Comparison of ENCODE assay signal across 21 mouse cellular contexts in genomic region chr15:79427516-79427915, GRCm38 (mm10). TPM values are rescaled to one million over a fixed set of nuclear protein-coding genes. Genes with fewer than 3 reads are reported as not detected.
DNase-seq lines count a peak whose midpoint lies in the region; ATAC-seq and TF ChIP-seq lines count a peak whose summit lies in the region.
"Had no signal": no experiment of that assay in that cellular context is flagged by ENCODE, and none has a peak within 500 bp of the region (broad histone marks: within the 10 kb centered on the region; RNA-seq: fewer than 3 reads in every experiment).

No protein-coding gene starts in this region.

- TF ChIP-seq POLR2A in MEL (IDR thresholded peaks at IDR 0.05; ENCODE audit: control insufficient read depth in 1 of 2, insufficient read depth in 1 of 2, low read depth in 1 of 2, low read length in 2 of 2, poor library complexity in 1 of 2), result no peak

- no peak overlapping the region for H3K27ac ChIP-seq in embryonic facial prominence, embryonic 14.5 days (replicated peaks; ENCODE audit: low read depth, low read length)
- no peak overlapping the region for H3K27ac ChIP-seq in embryonic facial prominence, embryonic 10.5 days (replicated peaks)
- H3K27ac ChIP-seq in MEL (ENCODE audit: control insufficient read depth, low read depth, low read length), result no peak overlapping the region
- H3K27ac ChIP-seq: heart, embryonic 15.5 days; hindbrain, embryonic 10.5 days; hindbrain, postnatal 0 days; limb, embryonic 13.5 days; liver, embryonic 13.5 days; lung, embryonic 15.5 days; neural tube, embryonic 13.5 days; stomach, embryonic 15.5 days had no signal

- WGBS in embryonic facial prominence, embryonic 14.5 days, result 77% methylated on average over 6 of the region's 6 CpGs
- 91% methylated on average over 6 of the region's 6 CpGs for WGBS in embryonic facial prominence, embryonic 10.5 days

- DNase-seq in embryonic facial prominence, embryonic 14.5 days (ENCODE audit: low spot score), result peak; percentile 55
- DNase-seq in embryonic facial prominence, embryonic 10.5 days (ENCODE audit: low spot score), result no peak
- peak; percentile 31 to 67 for DNase-seq in kidney, postnatal 36 days
- no peak for DNase-seq in kidney, postnatal 14 days
- peak; percentile 90 for DNase-seq in MEL (ENCODE audit: low read depth, low spot score)
- DNase-seq in retina, embryonic 14.5 days (ENCODE audit: low spot score), result no peak
- DNase-seq: cerebellum, adult 9-10 months; embryo, embryonic 11 days; kidney, adult 18-20 months; liver, embryonic 13.5 days; midbrain, embryonic 14.5 days; thymus, adult 18-20 months had no signal

- no peaks in the 10 kb centered on the region for H3K9me3 ChIP-seq in embryonic facial prominence, embryonic 14.5 days (ENCODE audit: control insufficient read depth, low read length)
- H3K9me3 ChIP-seq in embryonic facial prominence, embryonic 10.5 days, result no peaks in the 10 kb centered on the region
- no peaks in the 10 kb centered on the region for H3K9me3 ChIP-seq in MEL (replicated peaks; ENCODE audit: insufficient read depth, low read length)
- H3K9me3 ChIP-seq: heart, embryonic 15.5 days; hindbrain, embryonic 10.5 days; limb, embryonic 13.5 days; liver, embryonic 13.5 days; lung, embryonic 15.5 days; neural tube, embryonic 13.5 days; stomach, embryonic 15.5 days had no signal

- no peak for TF ChIP-seq RAD21 in MEL (IDR thresholded peaks at IDR 0.05; ENCODE audit: low read depth, low read length)

- no peak for TF ChIP-seq CTCF in MEL (IDR thresholded peaks at IDR 0.05 in 2 of 3, conservative IDR thresholded peaks at IDR 0.05 in 1 of 3; ENCODE audit: control insufficient read depth in 1 of 3, insufficient read depth in 1 of 3, low read depth in 2 of 3, low read length in 3 of 3, poor library complexity in 1 of 3, severe bottlenecking in 1 of 3)

- no peaks in the 10 kb centered on the region for H3K27me3 ChIP-seq in embryonic facial prominence, embryonic 14.5 days (replicated peaks; ENCODE audit: control insufficient read depth, insufficient read depth, low read length)
- H3K27me3 ChIP-seq in embryonic facial prominence, embryonic 10.5 days (replicated peaks; ENCODE audit: low read depth, poor library complexity, severe bottlenecking), result no peaks in the 10 kb centered on the region
- no peaks in the 10 kb centered on the region for H3K27me3 ChIP-seq in MEL (ENCODE audit: control insufficient read depth in 1 of 2, insufficient read depth in 2 of 2, low read length in 2 of 2)
- H3K27me3 ChIP-seq: heart, embryonic 15.5 days; limb, embryonic 13.5 days; liver, embryonic 13.5 days; lung, embryonic 15.5 days; neural tube, embryonic 13.5 days; Patski; stomach, embryonic 15.5 days had no signal

- H3K4me2 ChIP-seq in embryonic facial prominence, embryonic 14.5 days (ENCODE audit: low read depth, low read length), result no peak overlapping the region
- H3K4me2 ChIP-seq: heart, embryonic 15.5 days; limb, embryonic 13.5 days; liver, embryonic 13.5 days; lung, embryonic 15.5 days; neural tube, embryonic 13.5 days; stomach, embryonic 15.5 days had no signal

- H3K36me3 ChIP-seq in embryonic facial prominence, embryonic 14.5 days (ENCODE audit: control insufficient read depth, insufficient read depth, low read length), result peaks cover 96% of the 10 kb centered on the region
- H3K36me3 ChIP-seq in embryonic facial prominence, embryonic 10.5 days (replicated peaks), result peaks cover 100% of the 10 kb centered on the region
- H3K36me3 ChIP-seq in MEL (ENCODE audit: control insufficient read depth in 1 of 2, insufficient read depth in 2 of 2, low read length in 2 of 2), result peaks cover 4 to 16% of the 10 kb centered on the region in 2 experiments; a peak in 3 of 4 replicates

- H3K79me2 ChIP-seq in MEL (ENCODE audit: control insufficient read depth, insufficient read depth, low read length, poor library complexity), result no peaks in the 10 kb centered on the region

- TF ChIP-seq EP300 in MEL (IDR thresholded peaks at IDR 0.05; ENCODE audit: low read depth in 1 of 2, low read length in 2 of 2), result peak; percentile 90 to 91

- no peak overlapping the region for H3K9ac ChIP-seq in embryonic facial prominence, embryonic 14.5 days (ENCODE audit: low read depth, low read length)
- H3K9ac ChIP-seq in MEL (ENCODE audit: control insufficient read depth, low read depth, low read length, poor library complexity, severe bottlenecking), result no peak overlapping the region
- H3K9ac ChIP-seq: heart, embryonic 15.5 days; limb, embryonic 13.5 days; liver, embryonic 13.5 days; lung, embryonic 15.5 days; neural tube, embryonic 13.5 days; stomach, embryonic 15.5 days had no signal

- ATAC-seq in embryonic facial prominence, embryonic 14.5 days (ENCODE audit: low read depth), result no peak
- peak; percentile 76 for ATAC-seq in common myeloid progenitor, adult 5-6 weeks (replicated peaks; ENCODE audit: low read depth, poor library complexity, severe bottlenecking)
- ATAC-seq: hindbrain, postnatal 0 days; Patski had no signal

- H3K4me3 ChIP-seq in embryonic facial prominence, embryonic 14.5 days (ENCODE audit: low read depth, low read length), result no peak overlapping the region
- no peak overlapping the region for H3K4me3 ChIP-seq in embryonic facial prominence, embryonic 10.5 days
- H3K4me3 ChIP-seq in MEL (ENCODE audit: control insufficient read depth in 1 of 2, insufficient read depth in 1 of 2, low read depth in 2 of 2, low read length in 2 of 2), result no peak overlapping the region
- H3K4me3 ChIP-seq: heart, embryonic 15.5 days; hindbrain, embryonic 10.5 days; limb, embryonic 13.5 days; liver, embryonic 13.5 days; lung, embryonic 15.5 days; neural tube, embryonic 13.5 days; stomach, embryonic 15.5 days had no signal

- no peaks in the 10 kb centered on the region for H3K4me1 ChIP-seq in embryonic facial prominence, embryonic 14.5 days (ENCODE audit: control insufficient read depth, insufficient read depth, low read length)
- peaks cover 11% of the 10 kb centered on the region for H3K4me1 ChIP-seq in embryonic facial prominence, embryonic 10.5 days
- peaks cover 3 to 17% of the 10 kb centered on the region in 2 experiments for H3K4me1 ChIP-seq in MEL (ENCODE audit: control insufficient read depth in 1 of 2, insufficient read depth in 2 of 2, low read length in 2 of 2)
- H3K4me1 ChIP-seq: limb, embryonic 13.5 days; stomach, embryonic 15.5 days had no signal

TF ChIP-seq in MEL, 35 proteins besides CTCF, POLR2A, EP300 and RAD21 (continues in another document):
- TF ChIP-seq ZKSCAN1 (IDR thresholded peaks at IDR 0.05; ENCODE audit: low read depth, low read length), result no peak; the same call in 1 of the 2 replicates
- TF ChIP-seq MAZ (IDR thresholded peaks at IDR 0.05; ENCODE audit: low read depth, low read length), result no peak
- TF ChIP-seq MYC (IDR thresholded peaks at IDR 0.05; ENCODE audit: low read depth, low read length), result no peak
- no peak for TF ChIP-seq MAFK (IDR thresholded peaks at IDR 0.05; ENCODE audit: borderline replicate concordance, low read depth, low read length)
- TF ChIP-seq JUND (IDR thresholded peaks at IDR 0.05; ENCODE audit: low read depth, low read length), result no peak
- TF ChIP-seq ZNF384 (IDR thresholded peaks at IDR 0.05; ENCODE audit: low read depth, low read length), result peak; percentile 73
- TF ChIP-seq ZMIZ1 (IDR thresholded peaks at IDR 0.05; ENCODE audit: low read depth, low read length), result no peak
- no peak for TF ChIP-seq NELFE (IDR thresholded peaks at IDR 0.05; ENCODE audit: low read depth, low read length)
- no peak for TF ChIP-seq POLR2AphosphoS2 (IDR thresholded peaks at IDR 0.05; ENCODE audit: low read length)
- TF ChIP-seq ELF1 (IDR thresholded peaks at IDR 0.05; ENCODE audit: low read depth, low read length), result no peak
- TF ChIP-seq CHD1 (IDR thresholded peaks at IDR 0.05; ENCODE audit: low read depth, low read length), result no peak
- peak; percentile 75 for TF ChIP-seq SIN3A (IDR thresholded peaks at IDR 0.05; ENCODE audit: low read length)
- TF ChIP-seq ETS1 (IDR thresholded peaks at IDR 0.05; ENCODE audit: low read depth, low read length), result peak; percentile 84
- TF ChIP-seq NRF1 (IDR thresholded peaks at IDR 0.05; ENCODE audit: insufficient read depth, low read depth, low read length, poor library complexity, severe bottlenecking), result no peak
- no peak for TF ChIP-seq GABPA (IDR thresholded peaks at IDR 0.05; ENCODE audit: low read depth, low read length)
- TF ChIP-seq TBP (IDR thresholded peaks at IDR 0.05; ENCODE audit: low read depth, low read length), result no peak
- no peak for TF ChIP-seq CHD2 (IDR thresholded peaks at IDR 0.05; ENCODE audit: low read length)
- no peak for TF ChIP-seq KAT2A (conservative IDR thresholded peaks at IDR 0.05; ENCODE audit: low read depth, low read length)
- TF ChIP-seq UBTF (IDR thresholded peaks at IDR 0.05; ENCODE audit: borderline replicate concordance, insufficient read depth, low read depth, low read length), result no peak
- TF ChIP-seq MAX (IDR thresholded peaks at IDR 0.05; ENCODE audit: low read length), result no peak
- TF ChIP-seq USF1 (IDR thresholded peaks at IDR 0.05; ENCODE audit: low read depth, low read length), result no peak
- peak; percentile 91 for TF ChIP-seq GATA1 (IDR thresholded peaks at IDR 0.05; ENCODE audit: low read depth, low read length)
- TF ChIP-seq RCOR1 (IDR thresholded peaks at IDR 0.05; ENCODE audit: low read depth, low read length), result peak; percentile 96
- 0 out of 2 replicates have a peak, but pooled peaks have one; percentile 21 for TF ChIP-seq MYB (IDR thresholded peaks at IDR 0.05; ENCODE audit: low read depth, low read length)
- TF ChIP-seq E2F4 (IDR thresholded peaks at IDR 0.05; ENCODE audit: borderline replicate concordance, low read depth, low read length), result no peak

RNA-seq across cellular contexts. Expression of gene Tmem184b, which starts 24.1 kb away (rescaled TPM):
- polyA plus RNA-seq in embryonic facial prominence, embryonic 14.5 days (2014; fragmentation: Nextera tagmentation; extraction: Ambion mirVana), result 73.0 and 77.6 TPM in 2 replicates
- 57.7 and 58.9 TPM in 2 replicates for polyA plus RNA-seq in embryonic facial prominence, embryonic 10.5 days (2016; fragmentation: Nextera tagmentation; extraction: Ambion mirVana)
- total RNA-seq in MEL (2012; rRNA removed), result 7.2 and 7.5 TPM in 2 replicates
- polyA plus RNA-seq in MEL (2012; ENCODE audit: insufficient read depth in 1 of 2, insufficient read length in 2 of 2, low read depth in 1 of 2, low replicate concordance in 2 of 2, missing spikeins in 1 of 2), result 10 to 100 TPM in 1 of 2 experiments, not detected in 1; 28.4 TPM
- 3.4 and 4.2 TPM in 2 replicates for total RNA-seq in common myeloid progenitor, adult 5-6 weeks (2017)

RNA-seq across cellular contexts. Expression of gene Csnk1e, which starts 27.9 kb away (rescaled TPM):
- polyA plus RNA-seq in embryonic facial prominence, embryonic 14.5 days (2014; fragmentation: Nextera tagmentation; extraction: Ambion mirVana), result 75.3 and 76.3 TPM in 2 replicates
- 143 and 156 TPM in 2 replicates for polyA plus RNA-seq in embryonic facial prominence, embryonic 10.5 days (2016; fragmentation: Nextera tagmentation; extraction: Ambion mirVana)
- total RNA-seq in MEL (2012; rRNA removed), result 28.5 and 33.3 TPM in 2 replicates
- polyA plus RNA-seq in MEL (2012; ENCODE audit: insufficient read depth in 1 of 2, insufficient read length in 2 of 2, low read depth in 1 of 2, low replicate concordance in 2 of 2, missing spikeins in 1 of 2), result 10 to 100 TPM in 1 of 2 experiments, not detected in 1; 58.1 TPM
- total RNA-seq in common myeloid progenitor, adult 5-6 weeks (2017), result 40.3 and 46.5 TPM in 2 replicates

Comparison
In these comparisons a context has a peak if more than half of its experiments do, and no peak if none do; other contexts are left out.
1. DNase-seq: peak in embryonic facial prominence, embryonic 14.5 days (single experiment), kidney, postnatal 36 days (2 of 2) and MEL (single experiment); none in embryonic facial prominence, embryonic 10.5 days (single experiment), kidney, postnatal 14 days (single experiment) and retina, embryonic 14.5 days (single experiment).